Mouse (Mus musculus) liver, embryonic 16.5 days (tissue): ENCODE data around the gene Ckap2l. TPM values are rescaled to one million over a fixed set of nuclear protein-coding genes. Genes with fewer than 3 reads are reported as not detected.
A peak's percentile ranks its signal among the peaks of the same experiment; 100 is the strongest.

ENCODE experiments used
- ATAC-seq: fragments of 200-750 bp; cut with Nextera tagmentation; 2 replicates; pipeline ENCODE4 v1.8.0; 2017; ENCODE audit warnings: low read depth, mild to moderate bottlenecking, moderate number of reproducible peaks, moderate library complexity
- H3K27ac ChIP-seq: fragments of 300-500 bp; sonication (generic); 2 replicates; pipeline ENCODE4 v1.5.1; 2014; ENCODE audit warnings: mild to moderate bottlenecking, low read length
- H3K27me3 ChIP-seq: fragments of 300-500 bp; sonication (generic); 2 replicates; pipeline ENCODE4 v1.6.1; 2014; ENCODE audit warnings: low read depth, low read length, mixed read lengths; ENCODE audit not compliant: control insufficient read depth, insufficient read depth
- H3K36me3 ChIP-seq: fragments of 300-500 bp; sonication (generic); 2 replicates; pipeline ENCODE4 v1.6.1; 2014; ENCODE audit warnings: mild to moderate bottlenecking; ENCODE audit not compliant: control insufficient read depth, insufficient read depth
- H3K4me1 ChIP-seq: fragments of 300-500 bp; sonication (generic); 2 replicates; pipeline ENCODE4 v1.6.1; 2014; ENCODE audit warnings: low read depth, low read length, mixed read lengths; ENCODE audit not compliant: control insufficient read depth
- H3K4me2 ChIP-seq: fragments of 300-500 bp; sonication (generic); 2 replicates; pipeline ENCODE4 v1.6.1; 2014; ENCODE audit warnings: low read depth, low read length, mixed read lengths
- H3K4me3 ChIP-seq: fragments of 300-500 bp; sonication (generic); 2 replicates; pipeline ENCODE4 v1.5.1; 2014; ENCODE audit warnings: low read depth, mild to moderate bottlenecking, low read length
- H3K9ac ChIP-seq: fragments of 300-500 bp; sonication (generic); 2 replicates; pipeline ENCODE4 v1.6.1; 2014; ENCODE audit warnings: low read depth, low read length
- H3K9me3 ChIP-seq: fragments of 300-500 bp; sonication (generic); replicated peaks from 2 replicates; pipeline ENCODE4 v1.6.1; 2016; ENCODE audit warnings: low read length; ENCODE audit not compliant: control insufficient read depth
- WGBS: fragments of 180-500 bp; shearing (Covaris S2); extraction: QIAGEN DNeasy Blood & Tissue Kit; methylation state at CpG from one replicate; pipeline ENCODE4 v1.1.7; 2014; ENCODE audit not compliant: insufficient replicate concordance; 5-methylcytosine and 5-hydroxymethylcytosine counted together
- polyA plus RNA-seq: library from polyadenylated mRNA; unstranded; fragments of >200 nt; fragmentation: Nextera tagmentation; extraction: Ambion mirVana; gene quantifications from 2 replicates; pipeline ENCODE4 v1.2.1, GENCODE M21; 2015

The Ckap2l gene
- polyA plus RNA-seq, 1 experiment from 2014 or later: 27.2 TPM

- H3K4me1 ChIP-seq: peaks cover 62% of the 10 kb centered on the region
- H3K4me3 ChIP-seq: peak overlapping the region; percentile 45
- 17% methylated on average over 11 of the region's 11 CpGs for WGBS
- peak overlapping the region; percentile 68 for H3K4me2 ChIP-seq
- peak overlapping the region; percentile 98 for H3K27ac ChIP-seq
- H3K9ac ChIP-seq: peak overlapping the region; percentile 72
- ATAC-seq: peak; percentile 89
- no peaks in the 10 kb centered on the region for H3K36me3 ChIP-seq
- H3K27me3 ChIP-seq: no peaks in the 10 kb centered on the region
- H3K9me3 ChIP-seq: no peaks in the 10 kb centered on the region
These were observed 70.6 kb downstream of the Ckap2l start for GRCm38 (mm10) chr2:129226296-129226851.

- H3K9ac ChIP-seq: peak overlapping the region; percentile 72
- H3K4me1 ChIP-seq: peaks cover 56% of the 10 kb centered on the region
- no peak for ATAC-seq
- H3K9me3 ChIP-seq: no peaks in the 10 kb centered on the region
- peak overlapping the region; percentile 68 for H3K4me2 ChIP-seq
- no peaks in the 10 kb centered on the region for H3K36me3 ChIP-seq
- WGBS: 75% methylated on average over 17 of the region's 17 CpGs
- no peaks in the 10 kb centered on the region for H3K27me3 ChIP-seq
- peak overlapping the region; percentile 45 for H3K4me3 ChIP-seq
- peak overlapping the region; percentile 98 for H3K27ac ChIP-seq
These were observed 71.7 kb downstream of the Ckap2l start for GRCm38 (mm10) chr2:129225251-129225819.

GRCm38 (mm10) chr2:129224178-129224577, 72.8 kb downstream of the Ckap2l start:
- Histone ChIP-seq H3K27ac (peak overlapping the region; percentile 98), H3K9ac (no peak overlapping the region), H3K4me3 (no peak overlapping the region), H3K36me3 (no peaks in the 10 kb centered on the region), H3K27me3 (no peaks in the 10 kb centered on the region), H3K4me2 (no peak overlapping the region), H3K4me1 (peaks cover 47% of the 10 kb centered on the region), H3K9me3 (no peaks in the 10 kb centered on the region)
- 68% methylated on average over 4 of the region's 4 CpGs for WGBS
- no peak for ATAC-seq

GRCm38 (mm10) chr2:129221097-129221632, 75.8 kb downstream of the Ckap2l start:
- Histone ChIP-seq H3K36me3 (no peaks in the 10 kb centered on the region), H3K27me3 (no peaks in the 10 kb centered on the region), H3K9ac (no peak overlapping the region), H3K4me2 (no peak overlapping the region), H3K9me3 (no peaks in the 10 kb centered on the region), H3K27ac (no peak overlapping the region), H3K4me3 (no peak overlapping the region), H3K4me1 (peaks cover 26% of the 10 kb centered on the region)
- ATAC-seq: no peak
- WGBS: 62% methylated on average over 9 of the region's 9 CpGs

GRCm38 (mm10) chr2:129218537-129219105, 78.4 kb downstream of the Ckap2l start:
- peaks cover 23% of the 10 kb centered on the region for H3K4me1 ChIP-seq
- WGBS: 78% methylated on average over 4 of the region's 4 CpGs

More at GRCm38 (mm10) chr2:129218537-129219105, 78.4 kb downstream of the Ckap2l start:
- Histone ChIP-seq H3K4me2 (no peak overlapping the region), H3K36me3 (no peaks in the 10 kb centered on the region), H3K27ac (no peak overlapping the region), H3K9ac (no peak overlapping the region), H3K27me3 (no peaks in the 10 kb centered on the region), H3K9me3 (no peaks in the 10 kb centered on the region), H3K4me3 (no peak overlapping the region)
- ATAC-seq: no peak

Other genes with a start within 250 kb of the Ckap2l start
- not detected in 2 replicates for gene Vinac1, start 249.0 kb downstream of the Ckap2l start, polyA plus RNA-seq
- gene Ttl, start 231.3 kb downstream of the Ckap2l start, polyA plus RNA-seq: 1.8 TPM in 2 replicates
- 9.1 and 10.3 TPM in 2 replicates for gene Polr1b, start 196.2 kb downstream of the Ckap2l start, polyA plus RNA-seq
- gene Chchd5, start 167.5 kb downstream of the Ckap2l start, polyA plus RNA-seq: 8.4 and 10.1 TPM in 2 replicates
- 39.4 and 39.6 TPM in 2 replicates for gene Slc20a1, start 98.4 kb downstream of the Ckap2l start, polyA plus RNA-seq
- 3.7 and 4.2 TPM in 2 replicates for gene Il1a, start 12.8 kb upstream of the Ckap2l start, polyA plus RNA-seq
- gene Il1b, start 73.9 kb upstream of the Ckap2l start, polyA plus RNA-seq: 0.11 and 0.42 TPM in 2 replicates
- 0.05 TPM in 1 of 2 replicates, not detected in the other for gene F830045P16Rik, start 239.4 kb upstream of the Ckap2l start, polyA plus RNA-seq